In the genomic region with DNA sequence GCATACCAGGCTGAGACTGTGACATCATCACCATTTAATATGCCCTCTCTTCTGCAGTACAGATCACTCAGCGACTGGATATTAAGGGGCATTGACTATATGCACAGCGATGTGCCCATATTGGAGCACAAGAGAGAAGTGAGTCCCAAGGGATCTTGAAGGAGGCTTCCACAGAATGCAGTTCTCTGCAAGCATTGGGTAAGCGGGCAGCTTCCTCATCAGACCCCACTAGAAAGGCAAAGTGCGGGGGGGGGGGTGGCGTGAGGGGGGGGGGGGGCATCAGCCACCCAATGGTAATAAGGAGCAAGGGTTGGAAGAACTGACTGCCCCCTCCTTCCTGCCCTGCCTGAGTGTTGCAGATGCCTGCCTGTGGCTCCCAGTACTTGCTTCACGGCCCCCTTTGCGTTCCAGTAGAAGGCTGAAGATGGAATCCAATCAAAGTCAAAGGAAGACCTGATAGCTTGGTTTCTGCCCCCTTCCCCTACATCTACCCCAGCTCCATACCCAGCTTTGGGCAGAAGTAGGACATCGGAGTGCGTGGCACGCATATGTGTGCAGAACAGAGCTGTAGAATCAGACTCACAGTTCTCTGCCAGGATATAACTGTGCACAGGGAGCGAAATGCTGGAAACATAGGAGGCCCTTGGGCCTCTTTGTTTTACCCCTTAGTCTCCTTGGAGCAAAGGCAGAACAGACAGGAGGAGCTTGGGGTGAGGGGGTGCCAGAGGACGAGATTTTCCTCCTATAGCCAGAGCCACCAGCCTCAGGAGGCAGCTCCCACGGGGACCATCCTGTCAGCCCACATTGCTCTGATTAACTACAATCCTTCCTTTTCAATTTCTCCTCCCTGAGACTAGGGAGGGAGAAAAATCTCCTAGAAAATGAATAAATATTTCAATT, we compare ENCODE assay signal across 8 mouse cellular contexts. TPM values are rescaled to one million over a fixed set of nuclear protein-coding genes. Genes with fewer than 3 reads are reported as not detected.
DNase-seq lines count a peak whose midpoint lies in the region; ATAC-seq and TF ChIP-seq lines count a peak whose summit lies in the region.

No protein-coding gene starts in this region.

- H3K4me3 ChIP-seq in kidney, postnatal 0 days (replicated peaks; ENCODE audit: low read depth, low read length) = peak overlapping the region; percentile 55
- peak overlapping the region; percentile 63 for H3K4me3 ChIP-seq in embryonic fibroblast, embryonic 13.5 days (ENCODE audit: insufficient read depth, low read length)
- H3K4me3 ChIP-seq in intestine, embryonic 14.5 days (ENCODE audit: low read depth, low read length) = peak overlapping the region; percentile 59
- H3K4me3 ChIP-seq in neural tube, embryonic 13.5 days = peak overlapping the region; percentile 62

- ATAC-seq in kidney, postnatal 0 days (replicated peaks; ENCODE audit: low FRiP score, low read depth) = no peak
- no peak for ATAC-seq in intestine, embryonic 14.5 days (replicated peaks; ENCODE audit: low FRiP score, low TSS enrichment, low read depth)
- no peak for ATAC-seq in neural tube, embryonic 13.5 days (ENCODE audit: low read depth)

- peak overlapping the region; percentile 67; the same call in 1 of the 2 replicates for H3K27ac ChIP-seq in kidney, postnatal 0 days
- peak overlapping the region; percentile 94 for H3K27ac ChIP-seq in embryonic fibroblast, embryonic 13.5 days (ENCODE audit: insufficient read depth, low read length)
- peak overlapping the region; percentile 90; the same call in 1 of the 2 replicates for H3K27ac ChIP-seq in intestine, embryonic 14.5 days (ENCODE audit: low read depth)
- peak overlapping the region; percentile 90 for H3K27ac ChIP-seq in neural tube, embryonic 13.5 days (replicated peaks)

- peak overlapping the region; percentile 70 for H3K4me2 ChIP-seq in kidney, postnatal 0 days (ENCODE audit: low read length)
- H3K4me2 ChIP-seq in intestine, embryonic 14.5 days (ENCODE audit: low read length) = peak overlapping the region; percentile 91
- H3K4me2 ChIP-seq in neural tube, embryonic 13.5 days = peak overlapping the region; percentile 78

- no peaks in the 10 kb centered on the region for H3K27me3 ChIP-seq in kidney, postnatal 0 days (ENCODE audit: insufficient read depth, low read length)
- no peaks in the 10 kb centered on the region for H3K27me3 ChIP-seq in intestine, embryonic 14.5 days (replicated peaks; ENCODE audit: control insufficient read depth, insufficient read depth, low read length)
- no peaks in the 10 kb centered on the region; the same call in 1 of the 2 replicates for H3K27me3 ChIP-seq in neural tube, embryonic 13.5 days

- no peaks in the 10 kb centered on the region for H3K36me3 ChIP-seq in kidney, postnatal 0 days (ENCODE audit: insufficient read depth, low read length)
- H3K36me3 ChIP-seq in intestine, embryonic 14.5 days (ENCODE audit: control insufficient read depth, insufficient read depth, low read length) = no peaks in the 10 kb centered on the region
- no peaks in the 10 kb centered on the region for H3K36me3 ChIP-seq in neural tube, embryonic 13.5 days

- peak; percentile 32; the same call in 1 of the 2 replicates for TF ChIP-seq POLR2A in embryonic fibroblast, embryonic 13.5 days (IDR thresholded peaks at IDR 0.05; ENCODE audit: low read depth, low read length)

- peaks cover 16% of the 10 kb centered on the region for H3K4me1 ChIP-seq in kidney, postnatal 0 days (replicated peaks; ENCODE audit: insufficient read depth, low read length)
- peaks cover 21% of the 10 kb centered on the region for H3K4me1 ChIP-seq in embryonic fibroblast, embryonic 13.5 days (ENCODE audit: control insufficient read depth, insufficient read depth, low read length)
- peaks cover 46% of the 10 kb centered on the region for H3K4me1 ChIP-seq in intestine, embryonic 14.5 days (replicated peaks; ENCODE audit: control insufficient read depth, insufficient read depth, low read length)
- peaks cover 82% of the 10 kb centered on the region for H3K4me1 ChIP-seq in neural tube, embryonic 13.5 days (replicated peaks)

- no peak for DNase-seq in kidney, postnatal 0 days (ENCODE audit: low spot score)
- DNase-seq in kidney, adult 9 months = no peak
- peak; percentile 51 for DNase-seq in intestine, embryonic 14.5 days (ENCODE audit: low spot score)
- no peak for DNase-seq in cerebellum, adult 9-10 months
- no peak for DNase-seq in spleen, adult 18-20 months
- DNase-seq in urinary bladder, postnatal 36 days (ENCODE audit: low spot score in 2 of 2) = no peak

- H3K9me3 ChIP-seq in kidney, postnatal 0 days (replicated peaks; ENCODE audit: low read length) = no peaks in the 10 kb centered on the region
- no peaks in the 10 kb centered on the region for H3K9me3 ChIP-seq in intestine, embryonic 14.5 days (ENCODE audit: control insufficient read depth, low read length)
- no peaks in the 10 kb centered on the region for H3K9me3 ChIP-seq in neural tube, embryonic 13.5 days

- 60% methylated on average over 11 of the region's 13 CpGs for WGBS in kidney, postnatal 0 days
- 38% methylated on average over 11 of the region's 13 CpGs for whole genome bisulfite sequencing in intestine, embryonic 14.5 days
- WGBS in neural tube, embryonic 13.5 days = 26% methylated on average over 11 of the region's 13 CpGs

- no peak for TF ChIP-seq CTCF in kidney, postnatal 0 days (IDR thresholded peaks at IDR 0.05; ENCODE audit: low read depth)
- no peak for TF ChIP-seq CTCF in embryonic fibroblast, embryonic 13.5 days (IDR thresholded peaks at IDR 0.05; ENCODE audit: borderline replicate concordance, insufficient read depth, low read length)

- peak overlapping the region; percentile 68 for H3K9ac ChIP-seq in kidney, postnatal 0 days (ENCODE audit: low read depth, low read length)
- peak overlapping the region; percentile 86 for H3K9ac ChIP-seq in intestine, embryonic 14.5 days (ENCODE audit: low read length)
- peak overlapping the region; percentile 88 for H3K9ac ChIP-seq in neural tube, embryonic 13.5 days

RNA-seq across cellular contexts. Expression of a gene that starts 3.1 kb away (rescaled TPM):
- polyA plus RNA-seq in kidney, postnatal 0 days (2015; fragmentation: Nextera tagmentation; extraction: Ambion mirVana) = 11.7 and 12.3 TPM in 2 replicates
- 89.7 and 101 TPM in 2 replicates for polyA plus RNA-seq in embryonic fibroblast, embryonic 13.5 days (2011; ENCODE audit: insufficient read length, low read depth, missing spikeins)
- 10.1 and 10.8 TPM in 2 replicates for polyA plus RNA-seq in intestine, embryonic 14.5 days (2014; fragmentation: Nextera tagmentation; extraction: Ambion mirVana)
- polyA plus RNA-seq in neural tube, embryonic 13.5 days (2015; fragmentation: Nextera tagmentation; extraction: Ambion mirVana) = 9.8 and 10.4 TPM in 2 replicates
